20 mouse cellular contexts compared by ENCODE assay signal in the genomic region with DNA sequence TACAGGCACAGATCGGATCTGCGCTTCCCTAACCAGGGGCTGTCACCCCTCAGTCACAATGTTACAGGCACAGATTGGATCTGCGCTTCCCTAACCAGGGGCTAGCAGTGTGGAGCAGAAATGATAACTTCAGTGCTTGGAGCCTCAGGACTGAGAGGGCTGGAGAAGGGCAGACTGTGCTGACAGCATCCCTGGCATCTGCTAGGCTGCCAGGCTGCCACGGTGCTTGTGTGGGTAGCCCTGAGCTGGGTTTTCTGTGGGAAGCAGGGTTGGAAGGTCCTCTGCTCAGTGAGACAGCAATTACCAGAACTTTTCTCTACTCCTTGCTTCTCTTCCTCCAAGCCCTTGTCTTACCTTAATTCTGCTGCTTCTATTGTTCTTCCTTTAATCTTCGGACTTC. TPM values are rescaled to one million over a fixed set of nuclear protein-coding genes. Genes with fewer than 3 reads are reported as not detected.
A peak's percentile ranks its signal among the peaks of the same experiment; 100 is the strongest.
DNase-seq lines count a peak whose midpoint lies in the region; ATAC-seq and TF ChIP-seq lines count a peak whose summit lies in the region.
"Had no signal": no experiment of that assay in that cellular context is flagged by ENCODE, and none has a peak within 500 bp of the region (broad histone marks: within the 10 kb centered on the region; RNA-seq: fewer than 3 reads in every experiment).

No protein-coding gene starts in this region.

- intact Hi-C loops in heart, postnatal 36 days (cut with DNase I) = no loop called here

- peak overlapping the region; percentile 61 for H3K4me2 ChIP-seq in heart, embryonic 13.5 days
- H3K4me2 ChIP-seq in lung, embryonic 14.5 days = no peak overlapping the region
- H3K4me2 ChIP-seq: hindbrain, embryonic 13.5 days; kidney, embryonic 15.5 days; limb, embryonic 12.5 days; liver, embryonic 13.5 days; midbrain, embryonic 15.5 days had no signal

- peak overlapping the region; percentile 91 for H3K27ac ChIP-seq in heart, embryonic 13.5 days (replicated peaks)
- 0 out of 2 replicates have a peak overlapping the region, but pooled peaks have one; percentile 36 for H3K27ac ChIP-seq in lung, embryonic 14.5 days (ENCODE audit: low read depth)
- H3K27ac ChIP-seq: hindbrain, embryonic 13.5 days; kidney, embryonic 15.5 days; left cerebral cortex, adult 2 months; limb, embryonic 12.5 days; liver, embryonic 13.5 days; midbrain, embryonic 15.5 days had no signal

- peak overlapping the region; percentile 71 for H3K9ac ChIP-seq in heart, embryonic 13.5 days
- H3K9ac ChIP-seq in lung, embryonic 14.5 days = no peak overlapping the region; the same call in 1 of the 2 replicates
- H3K9ac ChIP-seq: hindbrain, embryonic 13.5 days; kidney, embryonic 15.5 days; limb, embryonic 12.5 days; liver, embryonic 13.5 days; midbrain, embryonic 15.5 days had no signal

- peak; percentile 54 to 69 for DNase-seq in cerebellum, postnatal 25 days
- no peak for DNase-seq in cerebellum, adult 11-12 months
- no peak for DNase-seq in heart, postnatal 36 days
- no peak for DNase-seq in lung, embryonic 14.5 days
- no peak for DNase-seq in lung, adult 18-20 months
- peak; percentile 66 for DNase-seq in brain, adult 2 months (ENCODE audit: low read depth, low spot score)
- no peak for DNase-seq in spleen, adult 18-20 months
- DNase-seq: adrenal gland, postnatal 36 days; gastrocnemius, postnatal 36 days; liver, embryonic 13.5 days; thymus, postnatal 14 days had no signal

- H3K9me3 ChIP-seq in heart, embryonic 13.5 days = no peaks in the 10 kb centered on the region
- no peaks in the 10 kb centered on the region for H3K9me3 ChIP-seq in lung, embryonic 14.5 days (ENCODE audit: low read depth, low read length)
- H3K9me3 ChIP-seq: hindbrain, embryonic 13.5 days; kidney, embryonic 15.5 days; limb, embryonic 12.5 days; liver, embryonic 13.5 days; midbrain, embryonic 15.5 days had no signal

- 44% methylated on average over 5 of the region's 5 CpGs for WGBS in heart, embryonic 13.5 days
- WGBS in lung, embryonic 14.5 days = 75% methylated on average over 5 of the region's 5 CpGs

- no peak for ATAC-seq in heart, embryonic 13.5 days (ENCODE audit: extremely low read depth, insufficient number of reproducible peaks, low FRiP score, low TSS enrichment)
- no peak for ATAC-seq in lung, embryonic 14.5 days (ENCODE audit: insufficient read depth)
- ATAC-seq: lung, postnatal 0 days; midbrain, embryonic 15.5 days had no signal

- no peaks in the 10 kb centered on the region for H3K27me3 ChIP-seq in heart, embryonic 13.5 days (replicated peaks)
- no peaks in the 10 kb centered on the region for H3K27me3 ChIP-seq in lung, embryonic 14.5 days (ENCODE audit: insufficient read depth, low read length)
- H3K27me3 ChIP-seq: hindbrain, embryonic 13.5 days; kidney, embryonic 15.5 days; limb, embryonic 12.5 days; liver, embryonic 13.5 days had no signal

- no peak overlapping the region for H3K4me3 ChIP-seq in heart, embryonic 13.5 days
- no peak overlapping the region for H3K4me3 ChIP-seq in lung, embryonic 14.5 days (ENCODE audit: low read depth, low read length)
- H3K4me3 ChIP-seq: hindbrain, embryonic 13.5 days; kidney, embryonic 15.5 days; left cerebral cortex, adult 2 months; limb, embryonic 12.5 days; liver, embryonic 13.5 days; midbrain, embryonic 15.5 days had no signal

- H3K4me1 ChIP-seq in heart, embryonic 13.5 days = peaks cover 61% of the 10 kb centered on the region
- H3K4me1 ChIP-seq in lung, embryonic 14.5 days (ENCODE audit: insufficient read depth) = peaks cover 7% of the 10 kb centered on the region

- no peaks in the 10 kb centered on the region for H3K36me3 ChIP-seq in heart, embryonic 13.5 days
- no peaks in the 10 kb centered on the region for H3K36me3 ChIP-seq in lung, embryonic 14.5 days (ENCODE audit: insufficient read depth)
- H3K36me3 ChIP-seq: hindbrain, embryonic 13.5 days; kidney, embryonic 15.5 days; limb, embryonic 12.5 days; liver, embryonic 13.5 days; midbrain, embryonic 15.5 days had no signal

- TF ChIP-seq CTCF in lung, embryonic 14.5 days (IDR thresholded peaks at IDR 0.05; ENCODE audit: low read depth) = no peak

RNA-seq across cellular contexts. Expression of a gene that starts 37.1 kb away (rescaled TPM):
- polyA plus RNA-seq in heart, embryonic 13.5 days (2015; fragmentation: Nextera tagmentation; extraction: Ambion mirVana) = 0.25 and 0.36 TPM in 2 replicates
- total RNA-seq in heart, postnatal 36 days (2021) = under 1 TPM in 1 of 2 experiments, not detected in 1; 0.16 TPM
- 0.53 and 0.57 TPM in 2 replicates for polyA plus RNA-seq in lung, embryonic 14.5 days (2014; fragmentation: Nextera tagmentation; extraction: Ambion mirVana)
- total RNA-seq: adrenal gland, postnatal 36 days; ES-E14; gastrocnemius, postnatal 36 days; left cerebral cortex, adult 2 months; megakaryocyte progenitor cell, adult 5-6 weeks had no signal
- polyA plus RNA-seq: liver, embryonic 13.5 days had no signal

Comparison
In these comparisons a context has a peak if more than half of its experiments do, and no peak if none do; other contexts are left out.
1. DNase-seq: peak in cerebellum, postnatal 25 days (2 of 2) and brain, adult 2 months (single experiment); none in cerebellum, adult 11-12 months (single experiment), heart, postnatal 36 days (0 of 2), lung, embryonic 14.5 days (single experiment), lung, adult 18-20 months (0 of 2) and spleen, adult 18-20 months (0 of 2).